Mouse (Mus musculus): Measurements from ENCODE around the gene Crybg3. TPM values are rescaled to one million over a fixed set of nuclear protein-coding genes. Genes with fewer than 3 reads are reported as not detected.

The Crybg3 gene
- polyA plus RNA-seq (2015; fragmentation: Nextera tagmentation; extraction: Ambion mirVana) = 8.0 and 9.5 TPM in 2 replicates

DNA sequence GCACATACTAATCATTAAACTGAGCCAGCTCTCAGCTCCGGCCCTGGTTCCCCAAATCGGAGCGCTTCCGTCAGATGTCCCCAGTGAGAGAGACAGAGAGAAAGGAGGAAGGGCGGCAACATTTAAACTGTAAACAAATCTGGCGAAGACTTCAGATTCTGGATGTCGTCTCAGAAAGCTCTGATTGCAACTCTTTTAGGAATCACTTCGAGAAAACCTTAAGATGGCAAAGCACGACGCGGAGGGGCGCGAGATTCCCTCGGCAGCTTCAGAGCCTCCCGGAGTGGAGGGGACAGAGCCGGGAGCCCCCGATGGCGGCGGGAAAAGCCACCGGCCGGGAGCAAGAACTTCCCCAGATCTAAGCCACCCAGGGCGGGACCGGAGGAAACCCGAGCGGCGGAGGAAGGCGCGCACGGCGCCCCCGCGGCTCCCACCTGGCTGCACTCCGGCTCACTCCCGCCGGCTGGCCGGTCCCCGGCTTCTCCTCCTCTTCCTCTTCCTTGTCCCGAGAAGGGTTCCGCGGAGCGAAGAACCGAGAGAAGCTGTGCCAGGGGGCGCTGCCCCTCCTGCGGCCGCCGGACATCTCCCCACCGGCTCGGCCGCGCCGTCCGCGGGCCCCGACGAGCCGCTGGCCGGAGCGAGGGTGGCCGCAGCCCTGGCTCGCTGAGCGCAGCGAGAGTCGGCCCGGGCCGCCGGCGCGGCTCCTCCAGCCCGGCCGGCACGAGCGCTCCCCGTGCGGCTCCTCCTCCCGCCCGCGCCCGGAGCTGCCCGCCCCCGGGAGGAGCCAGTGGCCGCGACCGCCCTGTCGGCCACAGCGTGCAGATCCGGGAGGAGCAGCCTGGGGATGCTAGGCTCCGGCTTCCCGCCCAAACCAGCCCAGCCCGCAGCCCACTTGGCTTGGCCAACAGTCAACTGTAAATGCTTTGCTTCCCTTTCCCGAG, at the start of gene Crybg3:
Gene Crybg3, minus strand, starts transcription at position 669 of the 941 bp plus-strand sequence.
- Histone ChIP-seq H3K4me1 (peaks cover 27% of the 10 kb centered on the region), H3K36me3 (no peaks in the 10 kb centered on the region), H3K27ac (peak within 1 kb of the TSS; percentile 81; the same call in 1 of the 2 replicates), H3K4me2 (replicated peaks) (peak within 1 kb of the TSS; percentile 73), H3K9me3 (0 out of 2 replicates have a peak, but pooled peaks cover 3% of the 10 kb centered on the region), H3K4me3 (peak within 1 kb of the TSS; percentile 73), H3K9ac (peak within 1 kb of the TSS; percentile 89), H3K27me3 (no peaks in the 10 kb centered on the region)
- under 1% methylated on average over 62 of the region's 90 CpGs for WGBS
- peak; percentile 92 for ATAC-seq (ENCODE audit: low FRiP score, low read depth)

DNA sequence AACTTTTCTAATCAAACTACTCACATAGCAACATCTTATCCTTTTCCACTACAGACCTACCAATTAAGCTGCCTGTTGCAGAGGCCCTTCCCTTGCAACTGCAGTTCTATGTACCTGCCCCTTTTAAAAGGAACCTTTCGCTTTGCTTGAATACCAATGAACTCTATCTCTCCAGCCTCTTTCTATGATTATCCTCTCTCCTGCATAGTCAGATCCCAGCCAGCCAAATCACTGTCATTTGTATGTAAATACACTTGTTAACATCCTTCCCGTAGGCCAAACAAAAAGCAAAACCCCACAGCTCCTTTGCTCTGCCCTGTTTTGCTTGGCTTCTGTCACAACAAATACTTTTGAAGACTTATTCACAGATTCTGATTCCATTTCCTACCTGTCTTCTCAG, 43.0 kb upstream of the Crybg3 start:
- ATAC-seq (ENCODE audit: low FRiP score, low read depth) = no peak
- Histone ChIP-seq H3K9ac (no peak overlapping the region), H3K36me3 (no peaks in the 10 kb centered on the region), H3K4me2 (replicated peaks) (no peak overlapping the region), H3K9me3 (no peaks in the 10 kb centered on the region), H3K27me3 (peaks cover 4% of the 10 kb centered on the region; the same call in 1 of the 2 replicates), H3K4me1 (0 out of 2 replicates have a peak, but pooled peaks cover 3% of the 10 kb centered on the region), H3K27ac (no peak overlapping the region), H3K4me3 (no peak overlapping the region)
- WGBS = 60% methylated on average over 2 of the region's 2 CpGs

DNA sequence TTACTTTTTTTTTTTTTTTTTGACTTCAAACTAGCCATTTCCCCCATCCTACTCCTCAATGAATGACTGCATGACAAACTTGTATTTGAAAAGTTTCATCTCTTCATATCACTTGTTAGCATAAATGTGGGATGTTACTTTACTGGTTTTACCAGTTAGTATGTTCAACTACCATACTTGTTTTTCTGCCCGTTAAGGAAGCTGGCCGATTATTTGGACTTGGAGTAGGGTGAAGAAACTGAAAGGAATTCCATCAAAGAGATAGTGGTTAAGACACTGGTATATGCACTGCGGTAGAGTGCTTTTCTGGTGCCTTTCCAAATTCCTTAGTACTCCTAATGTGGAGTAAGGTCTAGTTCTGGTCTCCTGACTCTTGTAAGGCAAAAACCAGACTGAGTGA, 39.2 kb upstream of the Crybg3 start:
- Histone ChIP-seq H3K4me1 (peaks cover 9% of the 10 kb centered on the region; the same call in 1 of the 2 replicates), H3K4me2 (replicated peaks) (no peak overlapping the region; the same call in 1 of the 2 replicates), H3K9ac (no peak overlapping the region), H3K36me3 (no peaks in the 10 kb centered on the region), H3K9me3 (no peaks in the 10 kb centered on the region), H3K27me3 (peaks cover 4% of the 10 kb centered on the region; the same call in 1 of the 2 replicates), H3K27ac (no peak overlapping the region; the same call in 1 of the 2 replicates), H3K4me3 (no peak overlapping the region)
- ATAC-seq (ENCODE audit: low FRiP score, low read depth) = no peak
- 80% methylated on average over 3 of the region's 3 CpGs for WGBS

DNA sequence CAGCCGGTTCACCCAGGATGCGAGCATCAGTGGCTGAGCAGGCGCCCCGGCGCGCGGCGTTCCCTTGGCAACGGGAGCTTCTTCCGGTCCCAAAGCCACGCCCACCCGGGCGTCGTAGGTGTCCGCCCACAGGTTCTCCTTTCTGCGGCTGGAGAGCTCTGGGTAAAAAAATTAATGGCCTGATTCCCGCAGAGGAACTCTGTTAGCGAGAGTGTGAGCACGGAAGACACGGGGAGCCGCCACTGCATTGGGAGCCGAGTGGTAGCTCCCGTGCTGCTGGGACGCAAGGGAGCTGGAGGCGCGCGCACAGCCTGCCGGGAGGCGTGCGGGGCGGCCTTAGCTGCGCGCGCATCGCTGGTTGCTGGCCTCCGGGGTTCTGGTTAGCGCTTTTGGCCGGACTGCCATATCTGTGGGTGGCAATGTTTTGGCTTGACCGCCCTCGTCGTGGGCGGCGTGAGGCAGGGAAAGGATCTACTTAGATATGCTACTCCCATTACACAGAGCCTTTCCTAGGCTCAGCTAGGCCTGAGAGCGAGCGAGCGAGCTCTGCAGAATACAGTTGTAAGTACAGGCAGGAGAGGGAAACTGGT, 38.4 kb upstream of the Crybg3 start, which contains the start of gene Arl6:
Gene Arl6, minus strand, starts transcription at position 290 of the 590 bp plus-strand sequence.
- Histone ChIP-seq H3K9me3 (no peaks in the 10 kb centered on the region), H3K9ac (peak within 1 kb of the TSS; percentile 75), H3K4me1 (peaks cover 9% of the 10 kb centered on the region; the same call in 1 of the 2 replicates), H3K27me3 (peaks cover 4% of the 10 kb centered on the region; the same call in 1 of the 2 replicates), H3K36me3 (0 out of 2 replicates have a peak, but pooled peaks cover 3% of the 10 kb centered on the region), H3K4me3 (peak within 1 kb of the TSS; percentile 72), H3K4me2 (replicated peaks) (peak within 1 kb of the TSS; percentile 73), H3K27ac (peak within 1 kb of the TSS; percentile 98)
- WGBS = under 1% methylated on average over 46 of the region's 46 CpGs
- ATAC-seq (ENCODE audit: low FRiP score, low read depth) = peak; percentile 98

DNA sequence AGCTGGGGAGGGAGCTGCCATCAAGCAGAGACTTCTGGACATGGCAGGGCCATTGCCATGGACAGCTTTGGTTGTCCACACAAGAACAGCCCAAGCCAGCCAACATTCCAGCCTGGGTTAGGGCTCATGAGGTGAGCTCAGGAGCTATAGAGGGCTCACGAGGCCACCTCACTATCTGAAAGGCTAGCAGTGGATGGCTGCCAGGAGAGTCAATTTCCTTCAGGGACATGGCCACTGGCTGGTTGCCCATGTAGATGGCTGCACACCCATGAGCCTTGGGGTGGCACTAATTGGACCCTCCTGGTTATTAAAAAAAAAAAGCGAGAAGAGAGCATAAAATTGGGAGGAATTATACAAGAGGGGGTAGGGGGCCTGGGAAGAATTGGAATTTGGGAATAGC, 33.8 kb upstream of the Crybg3 start:
- H3K36me3 ChIP-seq = peaks cover 19% of the 10 kb centered on the region
- H3K4me2 ChIP-seq (replicated peaks) = no peak overlapping the region
- peaks cover 6% of the 10 kb centered on the region; the same call in 1 of the 2 replicates for H3K4me1 ChIP-seq
- H3K9me3 ChIP-seq = no peaks in the 10 kb centered on the region
- H3K4me3 ChIP-seq = no peak overlapping the region
- no peaks in the 10 kb centered on the region for H3K27me3 ChIP-seq
- H3K27ac ChIP-seq = no peak overlapping the region
- ATAC-seq (ENCODE audit: low FRiP score, low read depth) = no peak
- WGBS = 82% methylated on average over 2 of the region's 2 CpGs
- H3K9ac ChIP-seq = no peak overlapping the region

DNA sequence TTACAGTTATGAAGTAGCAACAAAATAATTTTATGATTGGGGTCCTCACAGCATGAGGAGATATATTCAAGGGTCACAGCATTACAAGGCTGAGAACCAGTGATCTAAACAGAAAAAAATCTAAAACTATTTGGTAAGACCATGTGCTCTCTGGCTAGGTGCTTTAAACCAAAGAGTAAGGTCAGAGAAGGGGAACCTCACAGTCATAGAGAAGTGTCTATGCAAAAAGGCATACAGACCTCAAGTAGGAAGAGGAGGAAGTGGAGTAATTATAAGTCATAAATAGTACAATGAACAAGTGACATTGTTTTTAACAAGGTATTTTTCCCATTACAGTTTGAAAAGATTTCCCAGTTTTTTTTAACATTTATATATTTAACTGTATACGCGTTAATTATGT, 20.8 kb upstream of the Crybg3 start:
- ATAC-seq (ENCODE audit: low FRiP score, low read depth) = no peak
- Histone ChIP-seq H3K27me3 (no peaks in the 10 kb centered on the region), H3K27ac (no peak overlapping the region), H3K9me3 (no peaks in the 10 kb centered on the region), H3K4me3 (no peak overlapping the region), H3K9ac (no peak overlapping the region), H3K36me3 (no peaks in the 10 kb centered on the region), H3K4me1 (no peaks in the 10 kb centered on the region), H3K4me2 (replicated peaks) (no peak overlapping the region)
- 98% methylated on average over 2 of the region's 2 CpGs for WGBS

DNA sequence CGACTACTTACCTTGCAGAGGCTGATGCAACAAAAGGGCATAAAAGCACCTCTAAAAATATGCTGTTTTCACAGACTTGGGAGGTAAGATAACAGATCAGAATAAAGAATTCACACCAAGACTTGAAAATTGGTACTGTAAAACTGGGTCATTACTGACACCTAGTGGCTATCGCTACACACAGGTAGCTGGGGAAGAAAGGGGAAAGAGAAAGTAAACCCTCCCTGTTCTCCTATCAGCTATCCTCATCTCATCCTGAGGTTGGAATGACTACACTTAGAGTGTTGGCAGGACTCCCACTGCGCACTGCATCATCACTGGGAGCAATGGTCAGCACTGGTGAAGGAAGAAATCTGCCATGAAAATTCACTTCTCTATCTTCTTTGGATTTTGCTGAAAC, 16.4 kb upstream of the Crybg3 start:
- H3K4me3 ChIP-seq = no peak overlapping the region
- no peaks in the 10 kb centered on the region for H3K4me1 ChIP-seq
- no peaks in the 10 kb centered on the region for H3K36me3 ChIP-seq
- no peaks in the 10 kb centered on the region for H3K27me3 ChIP-seq
- H3K27ac ChIP-seq = no peak overlapping the region
- no peak overlapping the region for H3K4me2 ChIP-seq (replicated peaks)
- 38% methylated on average over 3 of the region's 3 CpGs for WGBS
- H3K9ac ChIP-seq = no peak overlapping the region
- no peak for ATAC-seq (ENCODE audit: low FRiP score, low read depth)
- H3K9me3 ChIP-seq = no peaks in the 10 kb centered on the region

DNA sequence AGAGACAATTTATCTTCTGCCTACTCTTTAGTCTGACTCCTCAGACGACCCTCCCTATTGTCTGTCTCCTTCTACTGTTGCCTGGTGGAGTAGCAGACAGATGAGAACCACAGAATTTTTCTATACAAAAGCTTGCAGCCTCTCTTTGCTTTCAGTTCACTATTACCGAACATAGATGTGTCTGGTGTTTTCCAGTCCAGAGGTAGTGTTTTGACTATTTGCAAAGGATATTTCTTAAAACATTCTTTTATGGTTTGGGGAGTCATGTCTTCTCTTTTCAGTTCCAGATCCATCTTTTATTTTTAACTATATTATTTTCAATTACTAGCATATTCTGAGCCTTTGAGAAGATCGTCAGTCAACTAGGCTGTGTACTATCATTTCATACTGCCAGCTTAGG, 14.9 kb upstream of the Crybg3 start:
- H3K4me2 ChIP-seq (replicated peaks) = no peak overlapping the region
- WGBS = 84% methylated on average over 3 of the region's 3 CpGs
- H3K27ac ChIP-seq = no peak overlapping the region
- H3K4me3 ChIP-seq = no peak overlapping the region
- H3K9me3 ChIP-seq = no peaks in the 10 kb centered on the region
- no peak for ATAC-seq (ENCODE audit: low FRiP score, low read depth)
- no peaks in the 10 kb centered on the region for H3K4me1 ChIP-seq
- 0 out of 2 replicates have a peak, but pooled peaks cover 5% of the 10 kb centered on the region for H3K36me3 ChIP-seq
- H3K9ac ChIP-seq = no peak overlapping the region
- H3K27me3 ChIP-seq = no peaks in the 10 kb centered on the region

DNA sequence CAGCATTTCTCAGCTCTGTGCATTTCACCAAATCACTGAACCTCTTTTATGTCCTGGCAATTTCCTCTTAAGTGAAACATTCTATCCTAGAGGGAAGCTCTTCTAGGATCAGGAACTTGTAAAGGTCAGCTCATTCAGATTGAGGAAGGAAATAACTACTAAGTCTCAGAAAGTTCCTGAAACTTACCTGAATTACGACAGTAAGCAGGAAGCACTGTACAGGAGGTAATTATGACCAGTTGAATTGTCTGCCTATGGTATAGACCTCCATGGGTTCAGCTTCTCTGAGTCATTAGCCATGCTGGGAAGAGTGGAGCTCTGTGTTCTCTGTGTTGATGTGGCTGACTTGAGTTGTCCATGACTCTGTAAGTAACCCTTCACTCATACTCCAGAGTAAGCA, 10.0 kb upstream of the Crybg3 start:
- H3K4me2 ChIP-seq (replicated peaks) = no peak overlapping the region
- no peaks in the 10 kb centered on the region for H3K4me1 ChIP-seq
- H3K9me3 ChIP-seq = no peaks in the 10 kb centered on the region
- H3K36me3 ChIP-seq = 0 out of 2 replicates have a peak, but pooled peaks cover 5% of the 10 kb centered on the region
- no peaks in the 10 kb centered on the region for H3K27me3 ChIP-seq
- no peak overlapping the region for H3K27ac ChIP-seq
- no peak for ATAC-seq (ENCODE audit: low FRiP score, low read depth)
- H3K9ac ChIP-seq = no peak overlapping the region
- 69% methylated on average over 1 of the region's 1 CpGs for WGBS
- no peak overlapping the region for H3K4me3 ChIP-seq

DNA sequence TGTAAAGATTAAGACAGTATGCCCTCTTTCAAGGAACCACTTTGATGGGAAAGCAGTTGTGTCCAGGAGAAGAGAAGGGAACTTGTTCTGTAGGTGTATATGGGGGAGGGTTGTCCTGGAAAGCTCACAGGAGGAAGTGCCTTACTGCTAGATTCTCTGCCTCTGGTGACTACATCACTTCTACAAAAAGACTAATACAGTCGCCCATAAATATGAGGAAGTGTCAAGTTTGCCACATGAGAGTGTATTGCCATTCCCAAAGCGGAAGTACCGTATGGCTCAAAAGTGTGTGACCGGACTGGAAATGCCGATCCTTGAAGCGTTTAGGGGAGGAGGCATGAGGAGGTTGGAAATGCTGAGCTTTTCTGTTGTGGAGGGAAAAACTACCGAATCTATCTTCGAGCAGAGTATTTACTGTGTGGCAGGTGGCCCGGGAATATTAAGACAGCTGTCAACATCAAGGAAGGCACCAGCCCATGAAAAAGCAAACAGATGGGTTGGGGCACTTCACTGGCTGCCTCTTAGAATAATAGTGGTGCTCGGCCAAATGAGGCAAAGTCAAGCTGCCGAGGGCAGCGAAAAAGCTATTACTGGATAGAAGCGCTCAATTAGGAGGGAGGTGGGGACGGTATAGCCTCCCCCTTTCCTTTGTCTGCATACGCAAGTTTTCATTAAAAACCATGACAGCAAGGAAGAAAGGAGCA, 3.5 kb upstream of the Crybg3 start:
- ATAC-seq (ENCODE audit: low FRiP score, low read depth) = no peak
- Histone ChIP-seq H3K9me3 (0 out of 2 replicates have a peak, but pooled peaks cover 3% of the 10 kb centered on the region), H3K4me2 (replicated peaks) (no peak overlapping the region), H3K4me1 (peaks cover 6% of the 10 kb centered on the region), H3K27ac (no peak overlapping the region), H3K9ac (no peak overlapping the region), H3K27me3 (no peaks in the 10 kb centered on the region), H3K4me3 (no peak overlapping the region), H3K36me3 (no peaks in the 10 kb centered on the region)
- WGBS = 55% methylated on average over 15 of the region's 15 CpGs

DNA sequence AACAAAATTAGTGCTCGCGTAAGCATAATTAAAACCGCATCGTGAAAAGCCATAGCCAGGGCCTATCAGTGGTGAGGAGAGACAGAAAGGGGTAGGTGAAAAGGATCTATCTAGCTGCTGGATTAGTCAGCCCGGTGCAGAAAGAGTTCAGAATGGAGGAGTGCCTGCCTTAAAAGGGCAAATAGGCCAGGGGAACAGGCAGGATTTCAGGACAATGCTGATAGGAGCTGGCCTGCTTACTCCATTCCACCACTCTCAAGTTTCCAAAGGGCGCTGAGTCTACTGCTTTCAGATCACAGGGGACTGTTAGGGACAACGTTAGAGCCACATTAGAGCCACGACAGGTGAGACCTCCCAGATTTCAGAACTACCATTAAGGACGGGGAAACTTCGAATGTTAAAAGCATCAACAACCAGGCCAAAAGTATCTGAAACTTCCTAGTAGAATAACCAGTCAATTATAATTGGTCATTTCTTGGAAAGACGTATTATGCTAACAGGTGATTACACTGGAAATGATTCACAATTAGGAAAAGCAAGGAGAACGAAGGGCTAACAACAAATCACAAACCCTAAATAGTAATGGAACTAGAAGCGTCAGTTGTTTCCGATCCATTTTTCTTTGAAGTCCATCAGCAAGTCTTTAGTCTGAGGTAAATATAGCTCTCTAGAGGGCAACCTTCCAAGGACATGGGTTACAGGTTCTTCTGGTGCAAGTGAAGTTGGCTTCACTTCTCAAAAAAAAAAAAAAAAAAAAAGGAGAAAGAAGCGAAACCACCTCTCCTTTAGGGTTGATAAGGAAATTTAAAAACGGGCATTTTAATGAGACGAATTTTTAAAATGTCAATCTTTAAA, 1.1 kb downstream of the Crybg3 start:
- 0 out of 2 replicates have a peak, but pooled peaks cover 3% of the 10 kb centered on the region for H3K9me3 ChIP-seq
- H3K9ac ChIP-seq = peak overlapping the region; percentile 89
- peak overlapping the region; percentile 73 for H3K4me3 ChIP-seq
- H3K4me1 ChIP-seq = peaks cover 31% of the 10 kb centered on the region
- H3K27ac ChIP-seq = 0 out of 2 replicates have a peak overlapping the region, but pooled peaks have one; percentile 33
- no peaks in the 10 kb centered on the region for H3K36me3 ChIP-seq
- peak overlapping the region; percentile 73 for H3K4me2 ChIP-seq (replicated peaks)
- no peaks in the 10 kb centered on the region for H3K27me3 ChIP-seq
- ATAC-seq (ENCODE audit: low FRiP score, low read depth) = no peak
- 8% methylated on average over 17 of the region's 17 CpGs for WGBS

Data from limb, embryonic 13.5 days (tissue).